Mouse (Mus musculus) intestine, embryonic 16.5 days (tissue): Measurements from ENCODE around the gene Ccn2. TPM values are rescaled to one million over a fixed set of nuclear protein-coding genes. Genes with fewer than 3 reads are reported as not detected.
A peak's percentile ranks its signal among the peaks of the same experiment; 100 is the strongest.

Source experiments
- ATAC-seq: fragments of 200-750 bp; cut with Nextera tagmentation; 2 replicates; pipeline ENCODE4 v1.8.0; 2017; ENCODE audit warnings: moderate TSS enrichment, moderate library complexity
- H3K27ac ChIP-seq: fragments of 300-500 bp; sonication (generic); 2 replicates; pipeline ENCODE4 v1.5.1; 2014; ENCODE audit warnings: mild to moderate bottlenecking, low read length
- H3K27me3 ChIP-seq: fragments of 300-500 bp; sonication (generic); replicated peaks from 2 replicates; pipeline ENCODE4 v1.6.1; 2014; ENCODE audit warnings: low read length, control low read depth, mixed read lengths; ENCODE audit not compliant: control insufficient read depth, insufficient read depth
- H3K36me3 ChIP-seq: fragments of 300-500 bp; sonication (generic); 2 replicates; pipeline ENCODE4 v1.6.1; 2014; ENCODE audit warnings: low read length, control low read depth; ENCODE audit not compliant: control insufficient read depth, insufficient read depth
- H3K4me1 ChIP-seq: fragments of 300-500 bp; sonication (generic); 2 replicates; pipeline ENCODE4 v1.6.1; 2014; ENCODE audit warnings: low read length, control low read depth, mixed read lengths; ENCODE audit not compliant: control insufficient read depth, insufficient read depth
- H3K4me2 ChIP-seq: fragments of 300-500 bp; sonication (generic); 2 replicates; pipeline ENCODE4 v1.6.1; 2014; ENCODE audit warnings: low read depth, low read length, control low read depth
- H3K4me3 ChIP-seq: fragments of 300-500 bp; sonication (generic); 2 replicates; pipeline ENCODE4 v1.5.1; 2014; ENCODE audit warnings: mild to moderate bottlenecking, low read length
- H3K9ac ChIP-seq: fragments of 300-500 bp; sonication (generic); 2 replicates; pipeline ENCODE4 v1.6.1; 2014; ENCODE audit warnings: low read depth, low read length
- H3K9me3 ChIP-seq: fragments of 300-500 bp; sonication (generic); 2 replicates; pipeline ENCODE4 v1.6.1; 2016; ENCODE audit warnings: low read length, control low read depth; ENCODE audit not compliant: control insufficient read depth
- WGBS: fragments of 180-500 bp; shearing (Covaris S2); extraction: QIAGEN DNeasy Blood & Tissue Kit; methylation state at CpG from one replicate; pipeline ENCODE4 v1.1.7; 2014; 5-methylcytosine and 5-hydroxymethylcytosine counted together
- polyA plus RNA-seq: library from polyadenylated mRNA; unstranded; fragments of >200 nt; fragmentation: Nextera tagmentation; extraction: Ambion mirVana; gene quantifications from 2 replicates; pipeline ENCODE4 v1.2.1, GENCODE M21; 2015

Ccn2 gene
- polyA plus RNA-seq, 1 experiment from 2014 or later, result 12.7 TPM

DNA sequence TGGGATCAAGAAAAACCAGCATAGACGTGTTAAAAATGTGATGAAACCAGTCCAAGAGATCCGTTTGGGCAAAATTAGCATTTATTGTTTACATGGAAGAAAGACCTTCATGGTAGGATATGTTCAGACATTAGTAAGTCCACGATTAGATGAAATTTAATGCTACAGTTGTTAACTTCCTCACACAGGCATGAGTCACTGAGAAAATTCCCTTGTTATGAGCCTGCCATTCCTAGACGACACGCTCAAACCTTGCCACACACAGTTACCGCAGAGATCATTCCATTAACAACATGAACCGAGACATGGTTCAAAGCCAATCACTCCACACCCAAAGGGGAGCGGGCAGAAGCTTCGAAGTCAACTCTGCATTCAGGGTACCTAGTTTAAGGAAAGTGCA, 6.0 kb upstream of the Ccn2 start:
- Histone ChIP-seq H3K4me3 (no peak overlapping the region), H3K9ac (no peak overlapping the region), H3K27ac (no peak overlapping the region), H3K4me1 (peaks cover 11% of the 10 kb centered on the region; the same call in 1 of the 2 replicates), H3K36me3 (no peaks in the 10 kb centered on the region), H3K4me2 (no peak overlapping the region), H3K27me3 (no peaks in the 10 kb centered on the region), H3K9me3 (no peaks in the 10 kb centered on the region)
- ATAC-seq, result no peak
- 89% methylated on average over 9 of the region's 9 CpGs for WGBS

DNA sequence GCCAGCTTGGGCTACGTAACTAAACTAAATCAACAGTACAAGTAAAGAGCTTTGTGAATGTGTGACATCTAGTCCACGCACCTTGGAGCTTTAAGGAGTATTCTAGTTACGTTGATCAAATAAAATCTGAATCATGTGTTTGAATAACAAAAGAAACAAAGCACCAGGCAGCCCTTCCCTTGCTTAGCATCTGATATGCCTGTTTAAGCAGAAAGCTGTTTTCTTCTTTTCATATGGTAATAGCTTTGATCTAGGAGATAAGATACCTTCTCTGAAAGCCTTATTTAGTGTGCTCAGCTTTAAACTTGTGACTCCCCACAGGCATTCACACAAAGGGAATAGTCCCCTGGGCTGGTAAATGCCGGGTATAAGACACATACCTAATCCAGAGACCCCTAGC, 4.7 kb upstream of the Ccn2 start:
- Histone ChIP-seq H3K27ac (no peak overlapping the region), H3K4me2 (no peak overlapping the region), H3K4me3 (no peak overlapping the region), H3K9me3 (no peaks in the 10 kb centered on the region), H3K36me3 (no peaks in the 10 kb centered on the region), H3K9ac (no peak overlapping the region), H3K4me1 (peaks cover 14% of the 10 kb centered on the region), H3K27me3 (no peaks in the 10 kb centered on the region)
- WGBS, result 80% methylated on average over 4 of the region's 4 CpGs
- no peak for ATAC-seq

DNA sequence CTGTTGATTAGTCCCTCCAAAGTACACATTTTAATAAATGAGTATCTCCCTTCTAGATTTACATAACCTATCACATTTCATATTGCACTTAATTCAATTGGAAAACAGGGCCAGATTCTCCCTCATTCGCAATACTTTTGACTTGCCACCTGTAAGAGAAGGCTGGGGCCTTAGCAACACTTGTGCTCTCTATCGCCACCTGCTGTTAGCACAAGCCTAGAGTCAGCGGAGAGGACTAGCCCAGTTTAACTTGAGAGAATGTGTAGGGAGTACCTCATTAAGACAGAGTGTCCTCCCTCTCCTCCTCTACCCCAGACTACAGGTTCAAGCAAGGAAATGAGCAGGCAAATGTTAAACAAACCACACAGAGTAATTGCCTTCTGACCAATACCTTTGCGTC, 4.1 kb upstream of the Ccn2 start:
- no peak for ATAC-seq
- Histone ChIP-seq H3K4me2 (no peak overlapping the region), H3K9me3 (no peaks in the 10 kb centered on the region), H3K4me1 (peaks cover 14% of the 10 kb centered on the region), H3K27me3 (no peaks in the 10 kb centered on the region), H3K9ac (no peak overlapping the region), H3K27ac (no peak overlapping the region), H3K4me3 (no peak overlapping the region), H3K36me3 (no peaks in the 10 kb centered on the region)
- WGBS, result 31% methylated on average over 4 of the region's 4 CpGs

DNA sequence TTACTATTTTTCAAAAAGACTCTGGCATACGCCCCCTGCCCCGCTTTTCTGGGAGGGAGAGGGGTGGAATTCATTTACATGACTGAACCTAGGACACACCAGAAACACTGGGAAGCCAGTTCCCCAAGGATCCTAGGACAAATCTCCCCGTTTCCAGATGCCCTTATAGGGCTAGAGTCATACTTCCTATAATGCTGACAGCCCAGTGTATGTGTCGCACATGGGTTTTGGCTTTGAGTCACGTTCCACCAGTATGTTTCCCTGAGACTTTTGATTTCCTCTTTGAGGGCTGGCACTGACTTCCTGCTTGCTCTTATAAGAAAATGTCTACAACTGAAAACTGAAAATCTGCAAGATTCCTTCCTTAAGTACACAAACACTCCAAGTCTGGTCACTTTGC, 3.5 kb upstream of the Ccn2 start:
- Histone ChIP-seq H3K9ac (no peak overlapping the region), H3K36me3 (no peaks in the 10 kb centered on the region), H3K4me1 (peaks cover 14% of the 10 kb centered on the region), H3K4me2 (no peak overlapping the region), H3K27ac (0 out of 2 replicates have a peak overlapping the region, but pooled peaks have one; percentile 9), H3K27me3 (no peaks in the 10 kb centered on the region), H3K9me3 (no peaks in the 10 kb centered on the region), H3K4me3 (no peak overlapping the region)
- WGBS, result 70% methylated on average over 5 of the region's 5 CpGs
- ATAC-seq, result no peak

DNA sequence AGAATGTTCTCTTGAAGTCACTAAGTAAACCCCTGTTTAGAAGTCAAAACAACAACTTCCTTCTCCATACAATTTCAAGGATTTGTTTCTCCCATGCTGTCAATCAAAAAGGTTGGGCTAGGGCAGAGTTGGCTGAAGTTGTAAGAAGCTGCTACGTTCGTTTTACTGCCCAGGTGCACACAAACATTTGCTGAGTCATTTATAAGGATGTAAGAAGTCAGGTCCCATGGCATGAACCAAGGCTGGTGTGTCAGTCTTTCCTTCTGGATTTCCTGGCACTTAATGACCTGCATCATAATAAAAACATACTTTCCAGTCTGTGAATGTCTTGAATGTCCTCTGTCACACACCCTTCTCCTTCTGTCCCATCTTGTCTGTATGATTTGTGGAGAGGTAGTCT, 2.9 kb upstream of the Ccn2 start:
- H3K27me3 ChIP-seq, result no peaks in the 10 kb centered on the region
- no peak overlapping the region for H3K4me2 ChIP-seq
- no peaks in the 10 kb centered on the region for H3K9me3 ChIP-seq
- H3K36me3 ChIP-seq, result no peaks in the 10 kb centered on the region
- ATAC-seq, result no peak
- no peak overlapping the region for H3K9ac ChIP-seq
- H3K4me1 ChIP-seq, result peaks cover 14% of the 10 kb centered on the region
- 58% methylated on average over 2 of the region's 2 CpGs for WGBS
- H3K4me3 ChIP-seq, result no peak overlapping the region
- H3K27ac ChIP-seq, result no peak overlapping the region

DNA sequence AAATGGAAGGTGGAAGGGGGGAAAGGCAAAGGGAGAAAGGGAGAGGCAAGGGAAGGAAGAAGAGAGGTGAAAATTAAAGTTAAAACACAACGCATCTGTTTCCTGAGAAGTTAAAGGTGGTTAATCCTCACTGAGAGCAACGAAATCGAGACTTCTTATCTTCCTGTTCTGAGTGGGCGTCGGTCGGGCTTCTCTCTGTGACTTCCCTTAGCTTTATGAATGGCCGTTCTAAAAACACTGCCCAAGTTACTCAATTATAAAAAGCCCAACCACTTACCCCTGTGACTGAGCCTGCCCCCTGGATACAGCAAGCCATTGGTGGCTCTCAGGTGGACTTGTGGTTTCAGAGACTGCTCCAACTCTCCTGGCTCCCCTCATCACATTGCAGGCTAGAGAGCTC, 2.3 kb upstream of the Ccn2 start:
- H3K36me3 ChIP-seq, result no peaks in the 10 kb centered on the region
- no peak overlapping the region for H3K4me2 ChIP-seq
- no peak overlapping the region for H3K4me3 ChIP-seq
- no peak overlapping the region for H3K9ac ChIP-seq
- H3K27ac ChIP-seq, result no peak overlapping the region
- ATAC-seq, result no peak
- WGBS, result 51% methylated on average over 7 of the region's 7 CpGs
- no peaks in the 10 kb centered on the region for H3K27me3 ChIP-seq
- H3K4me1 ChIP-seq, result peaks cover 17% of the 10 kb centered on the region
- H3K9me3 ChIP-seq, result no peaks in the 10 kb centered on the region

DNA sequence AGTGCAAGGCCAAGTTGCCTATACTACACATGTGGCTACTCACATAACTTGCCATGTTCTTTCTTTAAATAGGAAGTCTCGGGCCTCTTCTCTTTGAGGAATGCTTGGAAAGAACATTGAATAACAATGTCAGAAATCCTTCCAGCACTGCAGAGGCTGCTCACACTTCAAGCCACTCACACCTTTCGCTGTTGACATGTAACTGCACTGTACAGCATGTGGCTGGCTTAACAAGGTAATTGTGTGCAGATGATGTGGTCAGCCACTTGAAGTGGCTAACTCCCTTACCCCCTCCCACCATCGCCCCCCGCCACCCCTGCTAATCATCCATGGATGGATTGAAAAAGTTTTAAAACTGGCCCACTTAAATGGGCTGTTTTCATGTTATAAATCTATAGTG, 1.7 kb upstream of the Ccn2 start:
- Histone ChIP-seq H3K27me3 (no peaks in the 10 kb centered on the region), H3K4me2 (no peak overlapping the region), H3K27ac (no peak overlapping the region), H3K9me3 (no peaks in the 10 kb centered on the region), H3K4me3 (no peak overlapping the region), H3K36me3 (no peaks in the 10 kb centered on the region), H3K9ac (no peak overlapping the region), H3K4me1 (peaks cover 19% of the 10 kb centered on the region)
- no peak for ATAC-seq
- 71% methylated on average over 4 of the region's 4 CpGs for WGBS

DNA sequence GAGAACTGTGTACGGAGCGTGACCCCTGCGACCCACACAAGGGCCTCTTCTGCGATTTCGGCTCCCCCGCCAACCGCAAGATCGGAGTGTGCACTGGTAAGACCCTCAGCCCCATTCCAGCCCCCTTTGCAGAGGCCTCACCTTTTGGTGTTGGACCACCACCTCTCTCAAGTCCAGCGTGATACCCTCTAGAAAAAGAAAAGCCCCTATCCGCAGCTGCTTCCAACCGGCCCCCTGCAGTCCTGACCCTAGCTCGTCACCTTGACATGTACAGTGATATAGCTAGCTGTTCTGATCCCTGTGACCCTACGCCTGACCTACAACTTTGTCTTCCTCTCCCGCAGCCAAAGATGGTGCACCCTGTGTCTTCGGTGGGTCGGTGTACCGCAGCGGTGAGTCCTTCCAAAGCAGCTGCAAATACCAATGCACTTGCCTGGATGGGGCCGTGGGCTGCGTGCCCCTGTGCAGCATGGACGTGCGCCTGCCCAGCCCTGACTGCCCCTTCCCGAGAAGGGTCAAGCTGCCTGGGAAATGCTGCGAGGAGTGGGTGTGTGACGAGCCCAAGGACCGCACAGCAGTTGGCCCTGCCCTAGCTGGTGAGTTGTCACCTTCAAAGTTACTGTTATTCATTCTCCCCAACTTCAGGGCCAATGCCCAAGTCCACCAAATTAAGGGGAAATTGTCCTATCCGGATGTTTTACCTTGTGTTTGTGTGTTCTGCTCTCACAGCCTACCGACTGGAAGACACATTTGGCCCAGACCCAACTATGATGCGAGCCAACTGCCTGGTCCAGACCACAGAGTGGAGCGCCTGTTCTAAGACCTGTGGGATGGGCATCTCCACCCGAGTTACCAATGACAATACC, 994 bp downstream of the Ccn2 start:
- 23% methylated on average over 31 of the region's 31 CpGs for WGBS
- Histone ChIP-seq H3K9me3 (no peaks in the 10 kb centered on the region), H3K9ac (peak overlapping the region; percentile 86), H3K27me3 (no peaks in the 10 kb centered on the region), H3K27ac (peak overlapping the region; percentile 95), H3K4me3 (peak overlapping the region; percentile 77), H3K4me1 (peaks cover 19% of the 10 kb centered on the region), H3K36me3 (no peaks in the 10 kb centered on the region), H3K4me2 (peak overlapping the region; percentile 77)
- peak; percentile 29 for ATAC-seq

DNA sequence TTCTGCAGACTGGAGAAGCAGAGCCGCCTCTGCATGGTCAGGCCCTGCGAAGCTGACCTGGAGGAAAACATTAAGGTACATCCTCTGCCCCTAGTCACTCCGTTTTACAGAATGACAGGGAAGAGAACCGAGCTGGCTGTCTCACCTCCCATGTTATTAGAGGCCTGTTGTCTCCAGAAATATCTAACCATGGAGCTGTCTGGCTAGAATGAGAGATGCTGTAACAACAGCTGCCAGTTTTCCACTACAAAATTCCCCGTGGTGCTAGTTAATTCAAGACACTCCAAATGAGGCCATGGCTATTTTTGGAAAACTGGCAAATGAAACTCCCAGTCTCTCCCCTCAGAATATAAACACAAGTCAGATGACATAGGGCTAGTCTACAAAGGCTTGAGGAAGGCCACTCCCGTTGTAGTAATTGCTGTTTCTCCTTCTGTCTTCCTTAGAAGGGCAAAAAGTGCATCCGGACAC, 1.7 kb downstream of the Ccn2 start:
- H3K9ac ChIP-seq, result peak overlapping the region; percentile 86
- no peaks in the 10 kb centered on the region for H3K9me3 ChIP-seq
- H3K4me3 ChIP-seq, result peak overlapping the region; percentile 77
- peak overlapping the region; percentile 95 for H3K27ac ChIP-seq
- peaks cover 16% of the 10 kb centered on the region for H3K4me1 ChIP-seq
- no peak for ATAC-seq
- H3K36me3 ChIP-seq, result no peaks in the 10 kb centered on the region
- peak overlapping the region; percentile 77 for H3K4me2 ChIP-seq
- WGBS, result 51% methylated on average over 7 of the region's 7 CpGs
- H3K27me3 ChIP-seq, result no peaks in the 10 kb centered on the region
